Mouse (Mus musculus) inflammation-experienced regulatory T-cells (primary cell): ENCODE measurements around the gene Il3ra. TPM values are rescaled to one million over a fixed set of nuclear protein-coding genes. Genes with fewer than 3 reads are reported as not detected.

ENCODE experiments used
- polyA plus RNA-seq, 2 experiments: library from polyadenylated mRNA; unstranded; fragments of 100-300 nt; shearing (Covaris generic); gene quantifications; one replicate each; pipeline ENCODE4 v1.2.1; 2017

The Il3ra gene
- polyA plus RNA-seq, result 10 to 100 TPM in 1 of 2 experiments, 1 to 10 TPM in 1; 8.4 to 20.6 TPM

DNA sequence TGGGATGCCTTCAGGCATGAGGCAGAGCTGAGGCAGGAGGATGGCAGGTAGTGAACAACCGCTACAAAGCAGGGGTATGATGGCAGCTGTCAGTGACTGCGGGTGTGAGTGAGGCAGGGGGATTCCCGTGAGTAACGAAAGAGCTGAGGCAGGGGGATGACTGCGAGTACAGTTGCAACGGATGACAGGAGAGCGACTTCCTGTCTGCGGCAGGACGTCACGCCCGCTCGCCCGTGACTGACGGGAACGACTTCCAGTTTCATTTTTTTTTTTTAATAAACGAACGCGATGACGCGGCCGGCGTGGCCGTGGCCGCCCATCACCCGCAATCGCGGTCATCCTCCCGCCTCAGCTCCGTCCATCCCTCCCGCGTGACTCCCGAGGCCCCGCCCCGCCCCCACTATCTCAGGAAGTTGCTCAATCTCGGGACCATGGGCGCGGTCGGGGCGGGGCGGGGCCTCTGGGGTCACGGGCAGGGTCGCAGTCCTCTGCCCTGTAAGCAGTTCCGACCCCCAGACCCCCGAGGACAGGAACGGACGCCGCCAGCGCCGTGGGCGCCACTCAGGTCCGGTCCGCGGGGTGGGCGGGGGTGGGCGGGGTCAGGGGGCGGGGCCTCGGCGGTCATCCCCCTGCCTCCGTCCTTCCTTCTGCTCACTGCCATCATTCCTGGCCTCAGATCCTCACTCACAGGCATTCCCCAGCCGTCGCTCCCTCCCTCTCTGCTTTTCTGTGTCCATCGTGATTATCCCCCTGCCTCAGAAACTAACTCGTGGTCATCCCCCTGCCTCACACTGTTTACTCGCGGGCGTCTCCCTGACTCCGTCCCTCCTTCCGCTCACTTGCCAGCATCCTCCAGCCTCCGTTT, at the start of gene Il3ra:
Il3ra (plus strand) TSS at position 328 of the 865 bp plus-strand sequence.

DNA sequence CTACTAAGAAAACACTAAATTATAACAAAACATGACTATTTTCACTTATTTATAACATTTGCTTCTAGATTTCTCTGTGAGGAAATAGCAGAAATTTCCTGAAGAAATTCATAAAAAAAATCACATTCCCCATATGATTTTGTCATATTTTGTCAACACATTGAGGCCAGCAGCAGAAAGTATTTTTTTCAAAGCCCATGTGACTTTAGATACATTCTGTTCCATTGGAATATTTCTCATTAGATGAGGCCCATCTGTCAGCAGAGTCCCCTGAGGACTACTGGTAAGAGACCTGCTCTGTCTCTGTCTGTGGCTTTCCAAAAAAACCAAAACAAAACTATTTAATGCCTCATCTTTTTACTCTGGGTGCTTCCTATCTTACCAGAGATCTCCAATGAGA, 23.5 kb upstream of the Il3ra start, which contains the start of gene Olfr31:
Olfr31 (plus strand) TSS at position 301 of the 400 bp plus-strand sequence.

DNA sequence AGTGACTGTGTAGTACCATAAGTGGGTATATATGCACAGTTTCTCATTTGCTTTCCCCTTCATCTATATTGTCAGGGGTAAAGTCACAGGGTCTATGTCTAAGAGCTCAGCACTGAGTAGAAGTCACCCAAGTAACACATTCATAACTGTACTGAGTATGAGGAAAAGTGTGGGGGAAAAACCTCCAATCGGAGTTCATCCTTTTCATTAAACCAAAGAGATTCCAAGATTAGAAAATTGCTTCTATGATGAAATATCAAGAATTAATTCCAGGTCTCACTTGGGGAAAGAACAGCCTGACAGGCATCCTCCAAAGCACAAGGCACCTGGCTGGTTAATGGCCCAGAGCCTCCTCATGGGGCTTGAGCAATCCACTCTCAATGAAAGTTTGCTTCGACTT, 54.9 kb downstream of the Il3ra start, which contains the start of gene Olfr721-ps1:
Olfr721-ps1 (plus strand) TSS at position 301 of the 400 bp plus-strand sequence.

Other genes starting within 250 kb of the Il3ra start
- 100 to 1,000 TPM; 124 to 181 TPM for gene Psmd6, start 225.3 kb upstream of the Il3ra start, polyA plus RNA-seq
- gene Olfr720, start 159.4 kb upstream of the Il3ra start, polyA plus RNA-seq, result 1 to 10 TPM in 1 of 2 experiments, under 1 TPM in 1; 0.14 to 1.1 TPM
- 1 to 10 TPM in 1 of 2 experiments, under 1 TPM in 1; 0.35 to 1.4 TPM for gene Olfr31, start 23.4 kb upstream of the Il3ra start, polyA plus RNA-seq
- gene Olfr721-ps1, start 55.0 kb downstream of the Il3ra start, polyA plus RNA-seq, result not detected